Mouse (Mus musculus): Measurements from ENCODE around the gene Amfr.

Gene Amfr

DNA sequence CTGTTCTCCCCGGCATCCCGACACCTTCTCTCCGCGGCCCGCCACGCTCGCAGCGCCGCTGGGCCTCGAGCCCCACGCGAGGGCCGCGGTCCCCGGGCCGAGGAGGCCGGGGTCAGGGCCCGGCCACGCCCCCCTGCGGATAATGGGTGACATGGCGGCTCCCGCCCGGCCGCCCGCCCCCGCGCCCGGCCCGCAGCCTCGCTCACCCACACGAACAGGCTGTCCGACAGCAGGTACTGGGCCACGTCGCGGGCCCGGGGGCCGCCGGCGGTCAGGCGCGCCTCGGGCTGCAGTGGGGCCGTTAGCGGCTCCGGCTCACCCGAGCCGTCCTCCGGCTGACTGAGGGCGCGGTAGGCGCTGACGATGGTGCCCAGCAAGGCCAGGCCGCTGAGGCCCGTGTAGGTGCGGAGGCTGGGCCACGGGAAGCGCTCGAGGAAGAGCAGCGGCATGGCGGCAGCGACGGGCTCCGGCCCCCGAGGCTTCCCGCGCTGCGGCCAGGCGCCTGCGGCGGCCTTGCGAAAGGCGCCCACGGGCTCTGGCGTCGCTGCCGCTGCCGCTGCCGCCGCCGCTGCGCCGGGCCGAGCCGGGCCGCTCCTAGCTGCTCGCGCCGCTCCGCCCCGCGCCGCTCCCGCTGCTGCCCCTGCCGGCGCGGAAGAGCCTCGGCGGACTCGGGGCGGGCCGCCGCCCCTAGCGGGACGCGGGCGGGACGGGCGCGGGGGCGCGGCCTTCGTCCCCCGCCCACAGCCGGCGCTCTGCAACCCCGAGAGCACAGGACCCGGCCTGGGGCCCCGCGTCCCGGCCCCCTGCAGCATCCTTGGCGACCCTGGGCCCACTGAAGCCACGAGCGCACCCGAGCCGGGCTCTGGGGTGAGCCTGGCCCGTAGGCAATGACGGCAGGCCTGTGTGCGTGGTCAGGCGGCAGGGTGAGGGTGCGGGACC lies at the start of gene Amfr:
TSS of gene Amfr (minus strand) at position 830 of the 939 bp plus-strand sequence.
- DNase-seq (ENCODE audit: low spot score) = peak; percentile 73

DNA sequence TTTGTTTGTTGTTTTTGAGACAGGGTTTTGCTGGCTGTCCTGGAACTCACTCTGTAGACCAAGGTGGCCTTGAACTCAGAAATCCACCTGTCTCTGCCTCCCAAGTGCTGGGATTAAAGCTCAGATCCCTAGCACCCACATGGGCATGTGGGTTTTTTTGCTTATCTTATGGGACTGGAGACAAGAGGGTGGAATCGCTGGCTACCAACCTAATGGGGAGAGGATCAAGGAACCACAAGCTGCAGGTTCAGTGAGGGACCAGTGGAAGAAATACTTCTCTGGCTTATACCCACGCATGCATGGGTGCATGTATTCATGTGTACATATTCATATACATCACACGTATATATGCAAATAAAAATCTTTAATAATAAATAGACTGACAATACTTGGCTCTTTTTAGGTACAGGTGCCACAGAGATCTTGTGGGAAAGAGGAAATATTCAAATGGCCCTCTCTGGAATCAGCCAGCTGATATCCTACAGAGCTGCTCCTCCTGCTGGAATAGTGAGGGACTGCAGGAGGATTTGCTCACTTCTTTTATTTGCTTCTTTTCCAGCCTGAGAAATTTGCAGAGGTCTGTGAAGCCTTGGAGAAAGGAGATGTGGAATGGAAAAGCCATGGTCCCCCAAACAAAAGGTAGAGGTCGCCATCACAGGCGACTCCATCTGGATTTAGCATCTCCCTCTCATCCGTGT lies 44.7 kb upstream of the Amfr start:
- peak; percentile 53 for DNase-seq (ENCODE audit: low spot score)

DNA sequence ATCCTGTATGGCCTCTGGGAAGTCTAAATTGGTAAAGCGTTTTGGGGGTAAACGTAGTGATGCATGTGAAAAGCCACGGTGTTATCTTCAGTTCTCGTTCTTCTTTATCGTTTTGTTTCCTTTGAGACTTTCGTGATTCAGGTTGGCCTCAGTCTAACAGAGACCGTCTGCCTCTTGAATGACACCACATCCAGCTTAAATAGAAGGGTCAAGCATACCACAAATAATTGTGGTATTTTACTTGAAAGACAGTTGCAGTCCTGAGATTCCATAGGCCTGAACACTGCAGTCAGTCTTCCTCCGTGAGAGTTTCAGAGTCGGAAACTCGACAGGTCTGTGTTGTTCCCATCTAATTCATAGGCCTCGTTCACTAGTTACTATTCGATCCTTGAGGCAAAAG lies 40.1 kb upstream of the Amfr start:
- no peak for DNase-seq (ENCODE audit: low spot score)

DNA sequence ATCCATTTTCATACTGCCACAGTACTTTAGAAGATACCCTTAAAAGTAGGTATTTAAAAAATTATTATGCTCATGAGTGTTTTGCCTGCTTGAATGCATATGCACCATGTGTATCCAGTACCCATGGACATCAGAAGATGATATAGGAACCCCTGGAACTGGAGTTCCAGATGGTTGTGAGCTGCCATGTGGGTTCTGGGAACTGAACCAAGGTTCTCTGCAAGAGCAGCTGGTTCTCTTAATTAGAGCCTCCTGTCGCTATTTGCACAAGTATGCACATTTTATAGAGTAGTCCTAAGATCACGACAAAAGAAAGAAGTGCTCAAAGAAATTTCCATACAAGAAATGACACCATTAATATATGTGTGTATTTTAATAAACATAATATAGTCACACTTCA lies 35.2 kb upstream of the Amfr start:
- no peak for DNase-seq (ENCODE audit: low spot score)

DNA sequence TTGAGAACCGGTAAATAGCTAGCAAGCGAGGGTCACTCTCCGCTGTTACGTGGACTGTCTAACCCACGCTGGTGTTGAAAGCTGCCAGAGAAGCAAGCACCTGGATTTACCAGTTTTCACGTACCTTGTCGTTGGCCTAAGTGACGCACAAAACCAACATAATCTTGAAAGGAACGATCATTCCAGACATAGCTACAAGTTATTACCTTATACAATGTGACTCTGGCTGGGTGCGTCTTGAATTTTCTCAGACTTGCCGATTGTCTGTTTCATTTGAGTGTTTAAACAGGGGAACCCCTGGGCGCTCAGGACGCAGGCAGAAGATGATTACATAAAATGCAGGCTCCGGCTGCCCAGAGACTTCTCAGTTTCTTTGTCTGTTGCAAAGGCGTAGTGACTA lies 25.2 kb upstream of the Amfr start:
- no peak for DNase-seq (ENCODE audit: low spot score)

DNA sequence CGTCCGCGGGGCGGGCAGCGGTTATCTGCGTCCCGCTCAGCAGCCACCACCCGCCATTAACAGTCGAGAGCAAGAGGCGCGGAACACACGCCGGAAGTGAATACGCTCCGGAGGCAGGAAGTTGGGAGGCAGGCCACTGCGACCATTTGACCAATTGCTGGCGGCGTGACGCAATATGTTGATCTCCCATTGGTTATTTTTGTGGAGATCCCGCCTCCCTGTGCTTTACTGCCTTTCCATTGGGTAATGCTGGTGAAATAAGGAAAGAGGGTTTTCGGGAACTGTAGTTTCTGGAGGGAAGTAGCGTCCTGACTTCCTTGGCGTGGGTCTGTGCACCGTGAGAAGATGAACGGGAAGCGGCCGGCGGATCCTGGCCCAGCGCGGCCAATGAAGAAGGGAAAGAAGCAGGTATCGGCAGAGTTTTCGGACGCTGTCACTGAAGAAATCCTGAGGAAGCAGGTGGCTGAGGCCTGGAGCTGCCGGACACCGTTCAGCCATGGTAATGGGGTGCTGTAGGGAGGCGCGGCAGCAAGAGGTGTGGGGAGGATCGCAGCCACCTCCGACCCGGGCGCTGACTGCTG lies 24.4 kb upstream of the Amfr start, which contains the start of the genes Nudt21 and Ogfod1:
TSS of gene Nudt21 (minus strand) at position 88 of the 581 bp plus-strand sequence.
TSS of gene Ogfod1 (plus strand) at position 255 of the 581 bp plus-strand sequence.
- peak; percentile 98 for DNase-seq (ENCODE audit: low spot score)

DNA sequence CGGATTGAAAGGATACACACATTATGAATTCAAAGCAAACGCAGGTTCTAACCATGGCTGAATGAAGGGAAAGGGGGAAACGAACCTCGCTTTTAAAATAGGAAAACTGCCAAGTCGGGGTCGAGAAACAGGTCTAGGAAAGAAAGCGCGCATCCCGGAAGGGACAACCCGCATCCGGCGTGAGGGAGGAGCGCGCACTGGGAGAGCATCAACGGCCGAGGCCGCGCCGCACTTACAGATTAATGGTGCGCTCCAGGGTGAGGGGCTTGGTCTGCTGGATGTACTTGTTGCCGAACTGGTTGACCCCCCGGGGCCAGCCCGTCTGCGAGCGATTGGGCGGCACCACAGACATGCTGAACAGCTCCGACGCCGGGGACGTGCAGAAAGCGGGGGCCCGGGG lies 23.9 kb upstream of the Amfr start:
- peak; percentile 90 for DNase-seq (ENCODE audit: low spot score)

DNA sequence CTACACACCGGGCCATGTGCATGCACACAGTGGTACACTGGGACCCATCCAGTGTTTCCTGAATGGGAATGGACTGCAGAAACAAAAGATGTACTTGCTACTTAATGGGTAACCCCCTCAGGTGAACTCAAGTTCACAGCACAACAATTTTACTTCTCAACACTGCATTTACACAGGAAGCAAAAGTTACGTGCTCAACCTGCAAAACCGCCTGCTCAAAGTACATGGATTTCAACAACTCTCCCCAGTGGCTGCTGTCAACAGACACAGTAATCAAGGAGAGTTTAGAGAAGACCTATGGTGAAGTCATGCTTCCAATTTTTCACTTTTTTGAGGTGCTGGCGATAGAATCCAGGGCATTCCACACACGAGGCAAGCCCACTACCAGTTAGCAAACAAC lies 22.6 kb upstream of the Amfr start:
- DNase-seq (ENCODE audit: low spot score) = no peak

DNA sequence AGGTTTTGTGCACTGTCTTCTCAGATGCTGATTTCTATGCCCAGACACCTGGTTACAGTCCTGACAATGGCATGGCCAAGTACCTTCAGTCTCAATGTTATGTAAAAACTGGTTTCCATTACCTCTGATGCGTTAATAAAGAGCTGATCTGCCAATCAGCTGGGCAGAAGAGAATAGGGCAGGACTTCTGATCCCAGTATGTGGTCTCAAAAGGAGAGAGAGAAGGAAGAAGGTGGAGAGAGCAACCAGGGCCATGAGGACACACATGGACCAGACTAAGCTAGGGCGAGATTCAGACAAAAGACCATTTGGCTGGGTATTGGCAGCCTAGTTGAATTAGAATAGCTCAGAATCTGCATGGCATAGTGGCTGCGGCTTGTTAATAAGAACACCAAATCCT lies 21.0 kb upstream of the Amfr start:
- DNase-seq (ENCODE audit: low spot score) = no peak

DNA sequence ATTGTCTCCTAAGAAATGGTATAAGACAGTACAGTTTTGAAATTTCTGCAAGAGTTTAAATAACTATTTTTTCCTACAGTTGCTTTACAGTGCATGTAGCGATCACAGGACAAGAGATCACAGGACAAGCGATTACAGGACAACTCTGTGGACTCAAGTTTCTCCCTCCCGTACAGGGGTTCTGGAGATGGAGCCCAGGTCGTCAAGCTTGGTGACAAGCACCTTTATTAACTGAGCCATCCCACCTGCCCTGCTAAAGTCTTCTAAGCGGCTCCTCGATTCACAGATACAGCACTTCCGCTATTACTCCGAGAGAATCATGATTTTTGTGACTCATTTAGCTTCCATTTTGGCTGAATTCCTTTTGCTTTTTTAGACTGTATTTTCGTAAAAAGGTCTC lies 17.1 kb upstream of the Amfr start:
- no peak for DNase-seq (ENCODE audit: low spot score)

DNA sequence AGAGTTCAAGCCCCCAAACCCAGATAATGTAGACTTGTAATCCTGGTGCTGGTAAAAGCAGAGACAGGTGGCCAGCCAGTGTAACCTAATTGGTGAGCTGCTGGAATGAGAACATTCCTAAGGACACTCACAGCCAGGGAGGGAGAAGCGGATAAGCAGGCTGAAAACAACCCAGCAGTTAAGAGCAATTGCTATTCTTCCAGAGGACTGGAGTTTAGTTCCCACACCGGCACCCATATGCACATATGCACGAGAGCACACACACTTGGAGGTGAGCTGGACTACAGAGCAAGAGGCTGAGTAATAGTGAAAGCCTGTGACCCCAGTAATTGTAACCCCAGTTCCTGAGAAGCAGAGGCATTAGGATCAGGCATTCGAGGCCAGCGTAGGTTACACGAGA lies 11.3 kb upstream of the Amfr start:
- no peak for DNase-seq (ENCODE audit: low spot score)

DNA sequence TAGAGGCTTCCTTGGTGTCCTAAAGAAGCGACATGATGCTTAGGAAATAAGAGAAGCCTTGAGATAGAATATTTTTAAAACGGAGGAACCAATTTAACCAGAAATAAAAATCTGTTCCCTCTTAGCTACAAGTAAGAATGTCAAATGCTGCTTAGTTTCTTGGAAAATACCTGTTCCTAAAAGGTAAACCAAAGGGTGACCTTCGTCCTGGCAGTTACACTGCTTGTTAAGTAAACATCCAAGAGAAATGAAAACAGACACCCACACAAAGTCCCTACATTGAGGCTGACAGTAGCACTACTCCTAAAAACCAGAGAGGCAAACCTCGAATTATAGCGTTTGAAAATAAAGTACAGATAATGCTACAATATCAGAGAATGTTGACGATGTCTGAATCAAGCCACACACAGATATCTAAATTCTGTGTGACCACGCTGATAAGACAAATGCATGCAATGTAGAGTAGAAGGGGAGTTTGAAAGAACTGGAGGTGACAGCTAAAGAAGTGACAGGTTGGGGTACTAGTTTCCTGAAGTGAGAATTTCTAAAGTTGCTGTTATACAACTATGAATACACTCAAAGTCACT lies 477 bp upstream of the Amfr start:
- no peak for DNase-seq (ENCODE audit: low spot score)

DNA sequence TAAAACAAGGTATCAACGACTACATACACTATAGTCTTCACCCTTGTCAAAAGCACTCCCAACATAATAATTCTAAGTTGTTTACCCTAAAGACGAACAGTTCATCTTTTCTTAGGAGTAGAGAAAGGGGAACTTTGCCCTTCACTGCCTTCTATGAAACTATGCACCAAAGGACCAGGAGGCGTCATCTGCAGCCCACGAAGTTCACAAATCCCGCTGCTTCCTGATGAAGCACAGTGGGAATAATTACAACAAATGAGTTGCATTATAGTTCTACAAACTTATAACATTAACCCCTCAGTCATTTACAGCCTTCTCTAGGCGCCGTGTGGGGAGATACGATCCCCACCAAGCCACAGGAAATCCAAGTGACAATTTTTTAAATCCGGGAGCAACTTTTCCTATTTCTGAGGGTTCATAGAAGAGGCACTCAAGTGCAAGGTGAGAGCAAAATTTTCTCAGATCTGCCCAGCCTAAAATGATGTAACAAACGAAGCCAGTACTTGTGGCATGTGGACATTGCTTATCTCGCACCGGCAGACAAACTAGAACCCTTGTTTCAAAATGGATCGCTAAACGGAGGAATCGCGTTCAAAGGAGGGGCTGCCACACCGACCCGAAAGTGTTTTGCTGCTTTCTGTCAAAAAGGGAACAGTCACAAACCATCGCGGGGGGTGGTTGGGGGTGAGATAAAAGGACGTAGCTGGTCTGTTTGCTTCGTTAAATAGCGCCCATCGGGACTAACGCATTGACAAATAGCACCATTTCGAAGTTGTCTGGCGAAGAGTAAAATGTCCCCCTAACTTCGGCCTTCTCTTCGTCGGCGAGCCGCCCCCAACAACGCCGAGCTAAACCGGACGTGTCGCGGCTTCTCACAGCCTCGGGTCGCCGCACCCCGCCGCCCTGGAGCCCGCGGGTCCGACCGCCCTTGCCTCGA lies 1.3 kb downstream of the Amfr start:
- DNase-seq (ENCODE audit: low spot score) = peak; percentile 29

DNA sequence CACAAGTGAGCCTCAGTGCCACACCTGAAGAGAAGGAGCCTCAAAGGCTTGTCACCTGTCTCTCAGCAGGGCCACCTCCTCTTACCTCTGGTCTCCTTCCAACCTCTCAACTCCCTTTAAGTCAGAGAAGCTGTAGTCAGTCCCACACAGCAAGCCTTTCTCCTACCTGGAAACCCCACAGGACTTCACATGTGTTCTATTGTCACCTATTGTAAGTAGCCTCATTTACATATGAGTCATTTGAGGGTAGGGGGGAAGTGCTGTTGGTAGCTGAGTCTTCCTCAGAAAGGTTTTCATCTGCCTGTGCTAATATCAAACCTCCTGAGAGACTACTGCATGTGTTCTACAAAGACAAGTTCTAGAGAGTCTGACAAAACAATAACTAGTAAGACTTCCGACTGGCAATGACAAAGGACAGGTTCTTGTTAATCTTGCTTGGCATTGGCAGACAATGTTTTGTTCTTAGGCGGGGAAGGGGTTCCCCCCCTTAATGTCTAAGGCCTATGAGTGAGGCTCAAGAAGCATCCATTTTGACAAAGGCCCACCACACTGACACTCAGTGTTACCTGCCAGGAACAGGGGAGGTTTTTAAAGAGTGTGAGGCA lies 2.4 kb downstream of the Amfr start:
- no peak for DNase-seq (ENCODE audit: low spot score)

DNA sequence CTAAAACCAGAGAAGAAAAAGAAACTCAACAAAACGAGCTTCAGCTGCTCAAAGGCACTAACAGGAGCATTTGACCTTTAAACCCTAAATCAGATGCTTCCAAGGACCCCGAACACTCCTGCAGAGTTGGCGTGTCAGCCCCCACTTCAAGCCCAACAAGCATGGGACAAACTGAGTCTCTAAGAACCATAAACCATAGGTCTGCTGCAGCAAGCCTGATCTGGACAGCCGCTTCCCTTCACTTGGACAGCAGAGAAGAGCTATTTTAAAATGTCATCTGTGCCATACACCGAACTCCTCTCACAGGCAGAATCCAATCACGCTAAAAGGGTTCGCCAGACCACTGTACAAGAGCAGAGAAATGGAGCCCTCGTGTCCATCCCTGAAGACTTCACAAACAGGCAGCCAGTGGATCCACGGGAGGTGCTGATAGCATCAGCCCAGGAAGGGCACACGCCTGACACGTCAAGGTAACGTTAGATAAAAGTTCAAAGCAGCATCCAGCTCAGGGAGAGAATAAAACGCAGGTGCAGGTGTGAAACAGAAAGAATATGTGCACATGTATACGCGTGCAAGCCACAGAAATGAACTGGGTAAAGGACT lies 3.3 kb downstream of the Amfr start:
- DNase-seq (ENCODE audit: low spot score) = no peak

DNA sequence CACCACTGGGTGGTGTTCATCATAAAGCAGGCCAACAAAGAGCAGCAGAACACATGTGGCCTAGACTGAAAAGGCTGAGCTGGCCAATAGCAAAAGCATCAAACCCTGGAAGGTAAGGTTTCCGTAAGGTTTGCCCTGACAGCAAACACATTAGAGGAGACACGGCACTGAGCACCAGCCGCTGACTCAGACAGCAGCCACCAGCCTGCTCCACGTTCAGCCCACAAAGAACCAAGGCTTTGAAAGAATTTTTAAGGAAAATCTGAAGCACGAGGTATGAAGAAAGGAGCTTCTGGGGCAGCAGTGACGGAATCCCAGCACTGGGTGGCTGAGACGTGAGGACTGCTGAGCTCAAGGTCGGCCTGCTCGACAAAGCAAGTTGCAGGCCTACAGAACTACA lies 8.5 kb downstream of the Amfr start:
- DNase-seq (ENCODE audit: low spot score) = no peak

DNA sequence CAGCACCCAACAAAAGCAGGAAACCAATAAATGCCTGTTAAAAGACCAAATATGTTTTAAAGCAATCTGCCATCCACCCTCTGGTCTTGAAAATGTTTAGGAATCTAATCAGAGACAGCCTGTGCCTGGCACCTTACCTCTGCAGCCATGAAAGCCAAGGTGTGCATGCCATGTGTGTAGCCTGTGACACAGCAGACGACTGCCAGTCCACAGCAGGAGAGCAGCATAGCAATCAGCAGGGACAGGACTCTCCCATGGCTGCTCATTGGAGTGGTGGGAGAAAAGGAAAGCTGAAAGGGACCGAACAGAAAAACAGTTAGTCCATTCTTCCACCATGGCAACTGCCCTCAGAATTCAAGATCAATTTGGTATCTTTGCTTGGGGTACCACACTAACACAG lies 13.7 kb downstream of the Amfr start:
- DNase-seq (ENCODE audit: low spot score) = no peak

DNA sequence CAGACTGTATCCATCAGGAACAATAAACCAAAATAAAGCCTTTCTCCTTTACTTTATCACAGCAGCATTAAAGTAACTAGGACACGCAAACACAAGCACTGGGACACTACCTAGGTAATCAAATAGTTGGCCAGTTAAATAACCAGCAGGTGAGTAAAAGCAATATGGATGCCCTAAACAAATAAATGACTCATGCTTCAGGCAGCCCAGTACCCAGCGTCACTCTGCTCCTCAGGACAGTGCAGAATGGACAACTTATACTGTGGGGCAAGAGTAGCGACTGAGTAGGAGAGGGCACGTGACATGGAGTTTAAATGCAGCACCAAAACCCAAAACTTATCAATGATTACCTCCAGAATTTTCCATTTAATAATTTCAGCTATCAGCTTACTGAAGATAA lies 22.9 kb downstream of the Amfr start:
- DNase-seq (ENCODE audit: low spot score) = no peak

DNA sequence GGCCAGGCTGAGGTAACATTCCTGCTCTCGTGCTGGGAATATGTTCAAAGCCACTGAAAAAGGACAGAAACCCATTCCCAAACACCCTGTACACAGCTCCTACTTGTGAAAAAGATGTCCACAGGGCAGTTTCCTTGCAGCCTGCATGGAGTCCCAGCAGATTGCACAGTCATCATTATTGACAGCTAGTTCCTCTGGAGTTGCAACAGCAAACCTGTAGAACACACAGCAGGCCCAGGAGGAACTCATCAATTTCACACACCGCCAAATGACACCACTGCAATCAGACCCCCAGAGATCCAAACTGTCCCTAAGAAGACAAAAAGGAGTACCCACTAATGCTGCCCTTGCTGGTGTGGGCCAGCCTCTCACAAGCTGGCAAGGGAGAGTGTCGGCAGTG lies 27.9 kb downstream of the Amfr start:
- DNase-seq (ENCODE audit: low spot score) = no peak

DNA sequence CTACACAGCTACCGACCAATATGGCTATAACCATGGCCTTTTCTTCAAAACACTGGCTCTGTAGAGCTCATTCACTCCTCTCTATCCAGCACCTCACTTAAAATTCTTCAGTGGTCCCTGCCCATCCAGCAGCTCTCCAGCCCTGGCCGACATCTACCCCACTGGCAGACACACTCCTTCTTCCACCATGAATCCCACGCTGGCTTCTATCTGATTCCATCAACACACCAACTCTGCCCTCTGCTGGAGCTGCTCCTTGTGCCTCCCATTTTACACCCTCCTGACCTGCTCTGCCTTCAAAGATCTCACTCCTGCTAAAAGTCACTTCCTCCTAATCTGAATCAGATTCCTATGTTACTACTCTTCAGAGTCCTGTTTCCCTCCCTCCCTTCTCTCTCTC lies 28.8 kb downstream of the Amfr start:
- no peak for DNase-seq (ENCODE audit: low spot score)
